Mouse (Mus musculus): ENCODE results near the gene Wnk2.
A peak's percentile ranks its signal among the peaks of the same experiment; 100 is the strongest.

Wnk2 gene

GRCm38 (mm10) chr13:49047393-49047792 is 100.4 kb downstream of the Wnk2 start:
- peak in 1 of 2 experiments; percentile 38 for DNase-seq (ENCODE audit: low spot score in 2 of 2)

GRCm38 (mm10) chr13:49044145-49044561 is 103.7 kb downstream of the Wnk2 start:
- DNase-seq (ENCODE audit: low spot score in 2 of 2), result no peak

GRCm38 (mm10) chr13:49042371-49042770 is 105.4 kb downstream of the Wnk2 start:
- no peak for DNase-seq (ENCODE audit: low spot score in 2 of 2)

- no peak for DNase-seq (ENCODE audit: low spot score in 2 of 2)
Observed at GRCm38 (mm10) chr13:49036928-49037574, 110.8 kb downstream of the Wnk2 start.

- DNase-seq (ENCODE audit: low spot score in 2 of 2), result no peak
Observed at GRCm38 (mm10) chr13:49036436-49036835, 111.4 kb downstream of the Wnk2 start.

- DNase-seq (ENCODE audit: low spot score in 2 of 2), result no peak
Observed at GRCm38 (mm10) chr13:49031029-49031428, 116.8 kb downstream of the Wnk2 start.

GRCm38 (mm10) chr13:49028757-49029539 is 118.9 kb downstream of the Wnk2 start:
- no peak for DNase-seq (ENCODE audit: low spot score in 2 of 2)

- no peak for DNase-seq (ENCODE audit: low spot score in 2 of 2)
Observed at GRCm38 (mm10) chr13:49027057-49027456, 120.8 kb downstream of the Wnk2 start.

- no peak for DNase-seq (ENCODE audit: low spot score in 2 of 2)
Observed at GRCm38 (mm10) chr13:49025521-49025920, 122.3 kb downstream of the Wnk2 start.

GRCm38 (mm10) chr13:49024763-49025162 is 123.1 kb downstream of the Wnk2 start:
- no peak for DNase-seq (ENCODE audit: low spot score in 2 of 2)

- DNase-seq (ENCODE audit: low spot score in 2 of 2), result peak; percentile 51 to 79
Observed at GRCm38 (mm10) chr13:49021693-49022092, 126.1 kb downstream of the Wnk2 start.

- no peak for DNase-seq (ENCODE audit: low spot score in 2 of 2)
Observed at GRCm38 (mm10) chr13:49020152-49020551, 127.7 kb downstream of the Wnk2 start.

GRCm38 (mm10) chr13:49017375-49017774 is 130.4 kb downstream of the Wnk2 start:
- DNase-seq (ENCODE audit: low spot score in 2 of 2), result no peak

- peak in 1 of 2 experiments; percentile 9 for DNase-seq (ENCODE audit: low spot score in 2 of 2)
Observed at GRCm38 (mm10) chr13:49016311-49016761, 131.5 kb downstream of the Wnk2 start.

- DNase-seq (ENCODE audit: low spot score in 2 of 2), result peak; percentile 58 to 64
Observed at GRCm38 (mm10) chr13:49015366-49016306, 132.2 kb downstream of the Wnk2 start.

GRCm38 (mm10) chr13:49013206-49013794 is 134.5 kb downstream of the Wnk2 start:
- DNase-seq (ENCODE audit: low spot score in 2 of 2), result no peak

- DNase-seq (ENCODE audit: low spot score in 2 of 2), result no peak
Observed at GRCm38 (mm10) chr13:49001691-49002090, 146.1 kb downstream of the Wnk2 start.

- peak; percentile 45 to 80 for DNase-seq (ENCODE audit: low spot score in 2 of 2)
Observed at GRCm38 (mm10) chr13:48998591-48998990, 149.2 kb downstream of the Wnk2 start.

- DNase-seq (ENCODE audit: low spot score in 2 of 2), result no peak
Observed at GRCm38 (mm10) chr13:48996731-48997130, 151.1 kb downstream of the Wnk2 start.

- peak; percentile 49 to 56 for DNase-seq (ENCODE audit: low spot score in 2 of 2)
Observed at GRCm38 (mm10) chr13:48994903-48995302, 152.9 kb downstream of the Wnk2 start.

GRCm38 (mm10) chr13:48992914-48993313 is 154.9 kb downstream of the Wnk2 start:
- no peak for DNase-seq (ENCODE audit: low spot score in 2 of 2)
